Mouse (Mus musculus) E14TG2a.4 (cell line): ENCODE measurements around the gene Gcnt1.

ENCODE experiments used
- CTCF ChIP-seq: conservative IDR thresholded peaks from 2 replicates; pipeline ENCODE4 v1.5.1; 2014; ENCODE audit warnings: low read length
- NANOG ChIP-seq: IDR thresholded peaks from 2 replicates; pipeline ENCODE4 v1.6.1; 2014; ENCODE audit warnings: borderline replicate concordance, low read length, mixed read lengths
- POU5F1 ChIP-seq: IDR thresholded peaks from 2 replicates; pipeline ENCODE4 v1.6.1; 2014; ENCODE audit warnings: low read length, borderline replicate concordance

- TF ChIP-seq CTCF, result no peak
- TF ChIP-seq NANOG, result no peak
- TF ChIP-seq POU5F1, result no peak
These were observed 13.8 kb upstream of the Gcnt1 start for GRCm38 (mm10) chr19:17386424-17386823.
